Mouse (Mus musculus): ENCODE data around the gene Tmem132a. TPM values are rescaled to one million over a fixed set of nuclear protein-coding genes. Genes with fewer than 3 reads are reported as not detected.

The Tmem132a gene
- polyA plus RNA-seq, 1 experiment from 2014 or later = 71.5 TPM

DNA sequence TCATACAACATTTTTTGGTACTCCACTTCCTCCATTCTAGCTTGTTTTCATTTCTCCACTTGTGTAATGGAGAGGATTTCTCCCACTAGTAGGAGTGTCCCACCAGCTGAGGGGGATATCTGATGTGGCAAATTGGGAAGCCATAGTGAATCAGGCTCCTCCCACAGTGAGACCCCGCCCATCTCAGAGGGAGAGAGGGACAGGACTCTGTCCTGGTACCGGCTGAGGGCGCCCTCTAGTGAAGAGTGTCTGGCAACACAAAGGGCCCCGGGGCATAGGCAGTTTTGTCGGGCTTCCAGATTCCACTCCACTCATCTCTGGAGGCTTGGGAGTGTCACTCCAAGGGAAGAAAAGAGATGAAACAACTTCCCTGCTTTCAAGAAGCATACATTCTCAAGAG is 38.3 kb downstream of the Tmem132a start:
- H3K4me1 ChIP-seq (ENCODE audit: control insufficient read depth, insufficient read depth, low read length) = no peaks in the 10 kb centered on the region
- no peak overlapping the region for H3K4me3 ChIP-seq (ENCODE audit: low read length)
- H3K9ac ChIP-seq (ENCODE audit: low read depth, low read length) = no peak overlapping the region
- peak; percentile 81 for ATAC-seq (ENCODE audit: low FRiP score, low TSS enrichment)
- H3K36me3 ChIP-seq (ENCODE audit: control insufficient read depth, insufficient read depth, low read length) = no peaks in the 10 kb centered on the region
- H3K27ac ChIP-seq (ENCODE audit: low read depth, low read length) = no peak overlapping the region
- 6% methylated on average over 5 of the region's 5 CpGs for WGBS
- no peaks in the 10 kb centered on the region for H3K9me3 ChIP-seq (ENCODE audit: control insufficient read depth, low read length)
- no peak overlapping the region for H3K4me2 ChIP-seq (replicated peaks; ENCODE audit: low read depth, low read length)
- H3K27me3 ChIP-seq (ENCODE audit: control insufficient read depth, insufficient read depth, low read length) = no peaks in the 10 kb centered on the region

DNA sequence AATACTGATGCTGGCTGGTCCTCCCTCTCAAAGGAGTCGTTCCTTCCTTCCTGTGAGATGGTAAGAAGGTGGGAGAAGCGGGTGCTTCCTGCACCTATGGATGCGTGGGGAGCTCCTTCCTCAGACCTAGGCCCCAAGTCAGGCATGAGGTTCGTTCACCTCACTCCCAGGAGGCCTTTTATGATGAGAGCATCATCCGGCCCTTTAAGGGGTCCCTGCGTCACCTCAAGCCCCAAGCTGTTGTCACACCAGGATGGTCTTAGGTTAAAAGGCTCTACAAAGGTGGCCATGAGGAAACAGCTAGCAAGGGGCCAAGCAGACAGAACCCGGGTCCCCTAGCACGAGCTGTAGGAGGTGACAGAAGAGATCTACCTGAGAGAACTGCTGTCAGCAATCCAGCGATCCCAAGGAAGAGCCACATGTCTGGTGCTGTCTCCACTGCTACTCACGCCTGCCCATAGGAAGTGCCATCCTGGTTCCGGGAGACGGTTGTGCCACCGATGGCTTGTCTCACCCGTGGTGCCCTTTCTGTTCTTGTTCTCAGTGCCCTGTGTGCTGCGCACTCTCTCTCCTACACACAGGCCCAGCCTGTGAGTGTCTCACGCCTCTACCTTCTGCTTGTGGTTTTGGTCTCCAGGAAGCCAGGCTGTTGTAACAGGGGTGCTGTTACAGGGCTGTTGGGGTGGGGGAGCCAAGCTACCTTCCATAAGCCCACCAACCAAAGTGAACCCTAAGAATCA is 40.1 kb downstream of the Tmem132a start, which contains the start of gene Cd6:
Gene Cd6 (minus strand): TSS at position 623 of the 740 bp plus-strand sequence.
- Histone ChIP-seq H3K4me2 (replicated peaks; ENCODE audit: low read depth, low read length) (no peak within 1 kb of the TSS), H3K4me3 (ENCODE audit: low read length) (no peak within 1 kb of the TSS), H3K9me3 (ENCODE audit: control insufficient read depth, low read length) (no peaks in the 10 kb centered on the region), H3K4me1 (ENCODE audit: control insufficient read depth, insufficient read depth, low read length) (no peaks in the 10 kb centered on the region), H3K27ac (ENCODE audit: low read depth, low read length) (no peak within 1 kb of the TSS), H3K36me3 (ENCODE audit: control insufficient read depth, insufficient read depth, low read length) (no peaks in the 10 kb centered on the region), H3K27me3 (ENCODE audit: control insufficient read depth, insufficient read depth, low read length) (no peaks in the 10 kb centered on the region), H3K9ac (ENCODE audit: low read depth, low read length) (no peak within 1 kb of the TSS)
- ATAC-seq (ENCODE audit: low FRiP score, low TSS enrichment) = no peak
- 91% methylated on average over 16 of the region's 16 CpGs for WGBS

DNA sequence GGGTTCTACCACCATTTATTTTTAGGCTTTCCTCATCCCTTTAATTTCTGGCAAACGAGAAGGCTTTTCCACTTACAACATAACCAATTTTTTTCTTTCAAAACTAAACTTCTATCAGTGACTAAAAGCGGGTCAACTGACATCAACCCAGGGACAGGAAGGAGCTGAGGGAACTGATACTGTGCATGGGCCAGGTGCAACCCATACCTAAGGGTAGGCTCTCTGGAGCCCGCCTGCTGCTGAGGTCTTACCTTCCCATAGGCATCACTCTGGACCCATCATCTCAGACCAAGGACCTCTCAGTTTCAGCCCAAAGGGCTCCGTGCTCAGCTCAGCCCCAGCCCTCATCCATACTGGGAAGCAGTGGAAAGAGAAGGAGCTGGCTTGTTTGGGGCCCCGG is 41.4 kb downstream of the Tmem132a start:
- no peak overlapping the region for H3K27ac ChIP-seq (ENCODE audit: low read depth, low read length)
- no peak overlapping the region for H3K4me2 ChIP-seq (replicated peaks; ENCODE audit: low read depth, low read length)
- H3K36me3 ChIP-seq (ENCODE audit: control insufficient read depth, insufficient read depth, low read length) = no peaks in the 10 kb centered on the region
- ATAC-seq (ENCODE audit: low FRiP score, low TSS enrichment) = no peak
- H3K27me3 ChIP-seq (ENCODE audit: control insufficient read depth, insufficient read depth, low read length) = no peaks in the 10 kb centered on the region
- H3K4me1 ChIP-seq (ENCODE audit: control insufficient read depth, insufficient read depth, low read length) = no peaks in the 10 kb centered on the region
- WGBS = 91% methylated on average over 5 of the region's 5 CpGs
- no peaks in the 10 kb centered on the region for H3K9me3 ChIP-seq (ENCODE audit: control insufficient read depth, low read length)
- no peak overlapping the region for H3K4me3 ChIP-seq (ENCODE audit: low read length)
- no peak overlapping the region for H3K9ac ChIP-seq (ENCODE audit: low read depth, low read length)

DNA sequence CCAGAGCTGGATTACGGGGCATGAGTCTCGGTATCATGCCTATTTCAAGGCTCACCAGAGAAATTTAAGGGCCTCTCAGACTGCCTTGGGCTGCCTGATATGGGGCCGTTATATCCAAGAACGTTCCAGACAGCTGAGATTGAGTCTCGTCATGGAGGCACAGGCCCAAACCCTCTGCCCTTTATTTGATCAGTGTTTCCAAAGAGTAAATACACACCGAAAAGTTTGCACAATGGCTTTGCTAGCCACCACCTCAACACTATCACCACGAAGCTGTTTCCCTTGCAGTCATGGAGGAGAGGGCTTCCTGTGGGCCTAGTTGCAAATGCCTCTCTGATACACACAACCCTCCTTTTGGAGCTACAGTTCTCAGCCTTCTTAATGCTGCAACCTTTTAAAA is 45.7 kb downstream of the Tmem132a start:
- WGBS = 94% methylated on average over 7 of the region's 7 CpGs
- no peak overlapping the region for H3K27ac ChIP-seq (ENCODE audit: low read depth, low read length)
- H3K4me3 ChIP-seq (ENCODE audit: low read length) = no peak overlapping the region
- H3K4me2 ChIP-seq (replicated peaks; ENCODE audit: low read depth, low read length) = no peak overlapping the region
- H3K27me3 ChIP-seq (ENCODE audit: control insufficient read depth, insufficient read depth, low read length) = no peaks in the 10 kb centered on the region
- ATAC-seq (ENCODE audit: low FRiP score, low TSS enrichment) = no peak
- H3K4me1 ChIP-seq (ENCODE audit: control insufficient read depth, insufficient read depth, low read length) = no peaks in the 10 kb centered on the region
- no peak overlapping the region for H3K9ac ChIP-seq (ENCODE audit: low read depth, low read length)
- H3K9me3 ChIP-seq (ENCODE audit: control insufficient read depth, low read length) = no peaks in the 10 kb centered on the region
- H3K36me3 ChIP-seq (ENCODE audit: control insufficient read depth, insufficient read depth, low read length) = no peaks in the 10 kb centered on the region

DNA sequence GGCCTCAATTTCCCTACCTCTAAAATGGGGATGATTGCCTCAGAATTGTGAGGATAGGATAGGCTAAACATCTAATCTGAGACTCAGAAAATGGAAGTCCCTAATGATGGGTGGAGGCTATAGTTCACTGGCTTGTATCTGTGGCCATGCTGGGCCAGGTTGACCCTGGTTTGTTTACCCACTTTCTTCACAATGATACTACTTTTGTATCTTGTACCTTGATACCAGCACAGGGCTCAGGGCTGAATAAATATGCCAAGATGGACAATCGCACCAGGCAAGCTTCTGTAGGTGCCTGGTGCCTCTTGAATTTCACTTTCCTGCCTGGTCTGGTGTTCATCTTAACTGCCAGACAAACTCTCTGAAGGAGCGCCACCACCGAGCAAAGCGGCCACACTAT is 47.2 kb downstream of the Tmem132a start:
- H3K4me2 ChIP-seq (replicated peaks; ENCODE audit: low read depth, low read length) = no peak overlapping the region
- H3K27ac ChIP-seq (ENCODE audit: low read depth, low read length) = no peak overlapping the region
- WGBS = 97% methylated on average over 4 of the region's 4 CpGs
- no peaks in the 10 kb centered on the region for H3K27me3 ChIP-seq (ENCODE audit: control insufficient read depth, insufficient read depth, low read length)
- no peaks in the 10 kb centered on the region for H3K36me3 ChIP-seq (ENCODE audit: control insufficient read depth, insufficient read depth, low read length)
- ATAC-seq (ENCODE audit: low FRiP score, low TSS enrichment) = no peak
- H3K4me3 ChIP-seq (ENCODE audit: low read length) = no peak overlapping the region
- no peaks in the 10 kb centered on the region for H3K9me3 ChIP-seq (ENCODE audit: control insufficient read depth, low read length)
- peaks cover 8% of the 10 kb centered on the region; the same call in 1 of the 2 replicates for H3K4me1 ChIP-seq (ENCODE audit: control insufficient read depth, insufficient read depth, low read length)
- H3K9ac ChIP-seq (ENCODE audit: low read depth, low read length) = no peak overlapping the region

DNA sequence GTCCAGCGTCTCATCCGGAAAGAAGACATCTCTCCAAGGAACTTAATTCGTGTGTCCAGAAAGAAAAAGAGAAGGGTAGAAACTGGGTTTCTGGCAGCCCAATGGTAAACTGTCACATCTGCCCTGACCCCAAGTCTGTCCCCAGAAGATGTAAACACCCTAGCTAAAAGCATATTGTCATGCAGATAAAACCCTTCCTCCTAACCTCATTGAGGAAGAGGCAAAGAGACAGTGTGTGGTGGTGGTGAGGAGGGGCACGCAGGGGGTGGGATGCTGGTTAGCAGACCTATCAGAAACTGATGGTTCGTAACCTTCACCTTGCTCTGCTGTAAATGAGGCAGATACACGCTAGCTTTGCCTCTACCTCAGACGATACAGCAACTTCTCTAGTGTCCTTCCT is 48.4 kb downstream of the Tmem132a start:
- peaks cover 8% of the 10 kb centered on the region; the same call in 1 of the 2 replicates for H3K4me1 ChIP-seq (ENCODE audit: control insufficient read depth, insufficient read depth, low read length)
- no peaks in the 10 kb centered on the region for H3K36me3 ChIP-seq (ENCODE audit: control insufficient read depth, insufficient read depth, low read length)
- H3K27ac ChIP-seq (ENCODE audit: low read depth, low read length) = no peak overlapping the region
- no peak overlapping the region for H3K4me2 ChIP-seq (replicated peaks; ENCODE audit: low read depth, low read length)
- no peak overlapping the region for H3K9ac ChIP-seq (ENCODE audit: low read depth, low read length)
- H3K27me3 ChIP-seq (ENCODE audit: control insufficient read depth, insufficient read depth, low read length) = no peaks in the 10 kb centered on the region
- no peak overlapping the region for H3K4me3 ChIP-seq (ENCODE audit: low read length)
- H3K9me3 ChIP-seq (ENCODE audit: control insufficient read depth, low read length) = no peaks in the 10 kb centered on the region
- WGBS = 76% methylated on average over 7 of the region's 7 CpGs
- no peak for ATAC-seq (ENCODE audit: low FRiP score, low TSS enrichment)

DNA sequence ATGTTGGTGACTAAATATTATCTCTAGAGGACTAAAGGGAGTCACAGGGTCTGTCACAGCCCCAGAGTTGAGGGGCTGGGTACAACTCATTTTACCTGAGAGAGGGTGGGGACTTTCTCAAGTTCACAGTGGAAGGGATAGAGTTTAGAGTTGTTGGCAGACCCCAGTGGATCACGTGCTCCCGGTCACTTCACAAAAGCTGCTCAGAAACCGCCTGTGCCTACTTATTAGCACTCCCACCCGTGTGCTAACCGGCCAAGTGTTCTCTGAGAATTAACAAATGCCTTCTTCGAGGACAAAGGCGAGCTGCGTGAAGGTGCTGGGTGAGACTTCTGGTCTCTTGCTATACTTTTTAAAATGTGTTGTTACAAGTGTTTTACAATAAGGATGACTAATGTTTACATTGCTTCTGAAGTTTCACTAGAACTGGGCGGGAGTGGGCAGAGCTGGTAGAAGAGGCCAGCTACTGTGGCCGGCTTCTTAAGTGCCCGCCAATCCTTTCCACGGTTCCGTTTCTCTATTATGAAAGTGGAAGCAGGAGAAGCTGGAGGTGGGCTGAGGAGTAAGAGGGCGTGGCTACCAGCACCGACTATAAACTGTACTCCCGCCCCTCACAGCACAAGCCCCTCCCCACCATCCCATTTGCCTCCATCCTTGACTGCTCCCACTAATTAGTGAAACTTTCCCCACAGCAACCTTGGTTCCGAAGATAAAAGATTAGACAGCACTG is 51.4 kb downstream of the Tmem132a start:
- no peaks in the 10 kb centered on the region for H3K36me3 ChIP-seq (ENCODE audit: control insufficient read depth, insufficient read depth, low read length)
- H3K4me1 ChIP-seq (ENCODE audit: control insufficient read depth, insufficient read depth, low read length) = peaks cover 8% of the 10 kb centered on the region; the same call in 1 of the 2 replicates
- peak overlapping the region; percentile 18; the same call in 1 of the 2 replicates for H3K4me3 ChIP-seq (ENCODE audit: low read length)
- WGBS = 24% methylated on average over 17 of the region's 17 CpGs
- H3K27ac ChIP-seq (ENCODE audit: low read depth, low read length) = no peak overlapping the region
- no peaks in the 10 kb centered on the region for H3K27me3 ChIP-seq (ENCODE audit: control insufficient read depth, insufficient read depth, low read length)
- H3K9ac ChIP-seq (ENCODE audit: low read depth, low read length) = no peak overlapping the region
- H3K4me2 ChIP-seq (replicated peaks; ENCODE audit: low read depth, low read length) = peak overlapping the region; percentile 37
- no peaks in the 10 kb centered on the region for H3K9me3 ChIP-seq (ENCODE audit: control insufficient read depth, low read length)
- peak; percentile 93 for ATAC-seq (ENCODE audit: low FRiP score, low TSS enrichment)

DNA sequence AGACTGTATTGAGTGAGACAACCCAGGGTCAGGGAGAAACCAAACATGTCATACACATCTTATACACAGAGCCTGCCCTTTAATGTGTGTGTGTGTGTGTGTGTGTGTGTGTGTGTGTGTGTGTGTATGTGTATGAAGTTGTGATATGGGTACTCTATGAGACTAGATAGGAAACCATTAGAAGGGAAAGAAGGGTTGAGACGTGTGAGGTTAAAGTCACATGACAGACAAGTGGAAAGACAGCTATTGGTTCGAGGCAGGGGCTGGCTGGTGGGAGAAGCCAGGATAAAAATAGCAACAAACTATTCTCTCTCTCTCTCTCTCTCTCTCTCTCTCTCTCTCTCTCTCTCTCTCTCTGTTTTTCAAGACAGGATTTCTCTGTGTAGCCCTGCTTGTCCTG is 53.3 kb downstream of the Tmem132a start:
- no peak overlapping the region for H3K4me2 ChIP-seq (replicated peaks; ENCODE audit: low read depth, low read length)
- no peaks in the 10 kb centered on the region for H3K9me3 ChIP-seq (ENCODE audit: control insufficient read depth, low read length)
- no peaks in the 10 kb centered on the region for H3K27me3 ChIP-seq (ENCODE audit: control insufficient read depth, insufficient read depth, low read length)
- H3K9ac ChIP-seq (ENCODE audit: low read depth, low read length) = no peak overlapping the region
- peaks cover 8% of the 10 kb centered on the region; the same call in 1 of the 2 replicates for H3K4me1 ChIP-seq (ENCODE audit: control insufficient read depth, insufficient read depth, low read length)
- H3K36me3 ChIP-seq (ENCODE audit: control insufficient read depth, insufficient read depth, low read length) = no peaks in the 10 kb centered on the region
- no peak for ATAC-seq (ENCODE audit: low FRiP score, low TSS enrichment)
- no peak overlapping the region for H3K27ac ChIP-seq (ENCODE audit: low read depth, low read length)
- H3K4me3 ChIP-seq (ENCODE audit: low read length) = no peak overlapping the region
- WGBS = 74% methylated on average over 2 of the region's 2 CpGs

DNA sequence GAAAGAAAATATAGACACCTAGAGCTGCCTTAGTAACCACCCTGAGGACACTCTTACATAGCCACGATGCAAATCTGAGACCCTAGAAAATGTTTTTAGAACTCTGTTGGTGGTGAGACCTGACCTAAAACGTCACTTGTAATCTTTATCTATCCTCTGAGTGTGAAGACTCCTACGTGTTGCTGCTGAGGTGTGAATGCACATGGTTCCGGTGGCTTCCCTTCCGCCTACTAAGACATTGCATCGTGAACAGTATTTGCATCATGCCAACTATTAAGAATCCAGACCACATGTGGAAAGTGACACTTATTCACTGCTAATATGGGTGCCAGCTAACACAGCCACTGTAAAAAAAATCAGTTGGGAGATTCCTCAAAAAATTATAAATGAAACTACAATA is 53.9 kb downstream of the Tmem132a start:
- 85% methylated on average over 6 of the region's 6 CpGs for WGBS
- Histone ChIP-seq H3K4me1 (ENCODE audit: control insufficient read depth, insufficient read depth, low read length) (peaks cover 8% of the 10 kb centered on the region; the same call in 1 of the 2 replicates), H3K9me3 (ENCODE audit: control insufficient read depth, low read length) (no peaks in the 10 kb centered on the region), H3K27me3 (ENCODE audit: control insufficient read depth, insufficient read depth, low read length) (no peaks in the 10 kb centered on the region), H3K4me3 (ENCODE audit: low read length) (no peak overlapping the region), H3K9ac (ENCODE audit: low read depth, low read length) (no peak overlapping the region), H3K36me3 (ENCODE audit: control insufficient read depth, insufficient read depth, low read length) (no peaks in the 10 kb centered on the region), H3K4me2 (replicated peaks; ENCODE audit: low read depth, low read length) (no peak overlapping the region), H3K27ac (ENCODE audit: low read depth, low read length) (no peak overlapping the region)
- ATAC-seq (ENCODE audit: low FRiP score, low TSS enrichment) = no peak

Data from kidney, embryonic 14.5 days (tissue).